Mouse (Mus musculus) spleen, adult 18-20 months (tissue): Measurements from ENCODE around the gene Mtrex.

ENCODE experiments used
- DNase-seq, 2 experiments: peaks; one replicate each; pipeline ENCODE4 v3.0.0; 2022; ENCODE audit warnings: mixed read lengths in 2 of 2

The Mtrex gene

GRCm38 (mm10) chr13:112866782-112867181 is 60.4 kb downstream of the Mtrex start:
- no peak for DNase-seq

- DNase-seq: no peak
Measured at GRCm38 (mm10) chr13:112862978-112863677, 64.1 kb downstream of the Mtrex start.

GRCm38 (mm10) chr13:112862342-112862741 is 64.9 kb downstream of the Mtrex start:
- DNase-seq: no peak

- DNase-seq: no peak
Measured at GRCm38 (mm10) chr13:112861825-112862306, 65.3 kb downstream of the Mtrex start.

GRCm38 (mm10) chr13:112860911-112861310 is 66.3 kb downstream of the Mtrex start:
- DNase-seq: no peak

- DNase-seq: no peak
Measured at GRCm38 (mm10) chr13:112860370-112860769, 66.8 kb downstream of the Mtrex start.

- no peak for DNase-seq
Measured at GRCm38 (mm10) chr13:112859574-112860134, 67.5 kb downstream of the Mtrex start.

GRCm38 (mm10) chr13:112857921-112858320 is 69.3 kb downstream of the Mtrex start:
- DNase-seq: no peak

- no peak for DNase-seq
Measured at GRCm38 (mm10) chr13:112854402-112854801, 72.8 kb downstream of the Mtrex start.

- DNase-seq: no peak
Measured at GRCm38 (mm10) chr13:112853710-112854316, 73.4 kb downstream of the Mtrex start.

- DNase-seq: no peak
Measured at GRCm38 (mm10) chr13:112845931-112846330, 81.3 kb downstream of the Mtrex start.

- DNase-seq: no peak
Measured at GRCm38 (mm10) chr13:112840241-112841087, 86.7 kb downstream of the Mtrex start.

- no peak for DNase-seq
Measured at GRCm38 (mm10) chr13:112838562-112839232, 88.5 kb downstream of the Mtrex start.

GRCm38 (mm10) chr13:112837621-112838155 is 89.5 kb downstream of the Mtrex start:
- DNase-seq: no peak

- no peak for DNase-seq
Measured at GRCm38 (mm10) chr13:112836951-112837350, 90.2 kb downstream of the Mtrex start.

GRCm38 (mm10) chr13:112835113-112835512 is 92.1 kb downstream of the Mtrex start:
- DNase-seq: no peak

- no peak for DNase-seq
Measured at GRCm38 (mm10) chr13:112833895-112834263, 93.3 kb downstream of the Mtrex start.

- no peak for DNase-seq
Measured at GRCm38 (mm10) chr13:112833253-112833894, 93.8 kb downstream of the Mtrex start.

GRCm38 (mm10) chr13:112832589-112832988 is 94.6 kb downstream of the Mtrex start:
- no peak for DNase-seq

GRCm38 (mm10) chr13:112829619-112830018 is 97.6 kb downstream of the Mtrex start:
- no peak for DNase-seq

- no peak for DNase-seq
Measured at GRCm38 (mm10) chr13:112825479-112825878, 101.7 kb downstream of the Mtrex start.
